ENCODE assay signal across 9 mouse cellular contexts in genomic region chr1:127676516-127677099, GRCm38 (mm10). TPM values are rescaled to one million over a fixed set of nuclear protein-coding genes. Genes with fewer than 3 reads are reported as not detected.
A peak's percentile ranks its signal among the peaks of the same experiment; 100 is the strongest.
DNase-seq lines count a peak whose midpoint lies in the region; ATAC-seq lines count a peak whose summit lies in the region.
"Had no signal": no experiment of that assay in that cellular context is flagged by ENCODE, and none has a peak within 500 bp of the region (broad histone marks: within the 10 kb centered on the region; RNA-seq: fewer than 3 reads in every experiment).

No protein-coding gene starts in this region.

- peaks cover 22% of the 10 kb centered on the region for H3K4me1 ChIP-seq in kidney, embryonic 15.5 days
- H3K4me1 ChIP-seq in intestine, embryonic 14.5 days (replicated peaks; ENCODE audit: control insufficient read depth, insufficient read depth, low read length): peaks cover 9% of the 10 kb centered on the region
- peaks cover 31% of the 10 kb centered on the region for H3K4me1 ChIP-seq in neural tube, embryonic 13.5 days (replicated peaks)

- 0 out of 2 replicates have a peak, but pooled peaks have one; percentile 30 for ATAC-seq in kidney, embryonic 15.5 days (replicated peaks; ENCODE audit: low FRiP score)
- ATAC-seq in intestine, embryonic 14.5 days (replicated peaks; ENCODE audit: low FRiP score, low TSS enrichment, low read depth): no peak
- 0 out of 2 replicates have a peak, but pooled peaks have one; percentile 15 for ATAC-seq in neural tube, embryonic 13.5 days (ENCODE audit: low read depth)

- H3K9me3 ChIP-seq in kidney, embryonic 15.5 days (replicated peaks): no peaks in the 10 kb centered on the region
- H3K9me3 ChIP-seq in intestine, embryonic 14.5 days (ENCODE audit: control insufficient read depth, low read length): no peaks in the 10 kb centered on the region
- H3K9me3 ChIP-seq in neural tube, embryonic 13.5 days: no peaks in the 10 kb centered on the region

- 4% methylated on average over 25 of the region's 25 CpGs for WGBS in kidney, embryonic 15.5 days
- WGBS in intestine, embryonic 14.5 days: 8% methylated on average over 25 of the region's 25 CpGs
- WGBS in neural tube, embryonic 13.5 days: 3% methylated on average over 25 of the region's 25 CpGs

- DNase-seq in kidney, adult 18-20 months: no peak
- DNase-seq in cerebellum, postnatal 25 days: peak; percentile 54 to 63
- peak; percentile 63 for DNase-seq in intestine, embryonic 14.5 days (ENCODE audit: low spot score)
- no peak for DNase-seq in testis, postnatal 10 days (ENCODE audit: low spot score)
- DNase-seq in left cerebral cortex, adult 8-10 months (ENCODE audit: low spot score in 2 of 2): no peak
- DNase-seq in heart, postnatal 36 days: no peak

- no peaks in the 10 kb centered on the region for H3K36me3 ChIP-seq in kidney, embryonic 15.5 days
- H3K36me3 ChIP-seq in intestine, embryonic 14.5 days (ENCODE audit: control insufficient read depth, insufficient read depth, low read length): no peaks in the 10 kb centered on the region
- no peaks in the 10 kb centered on the region for H3K36me3 ChIP-seq in neural tube, embryonic 13.5 days

- peaks cover 86% of the 10 kb centered on the region for H3K27me3 ChIP-seq in kidney, embryonic 15.5 days
- H3K27me3 ChIP-seq in intestine, embryonic 14.5 days (replicated peaks; ENCODE audit: control insufficient read depth, insufficient read depth, low read length): peaks cover 63% of the 10 kb centered on the region
- H3K27me3 ChIP-seq in neural tube, embryonic 13.5 days: peaks cover 87% of the 10 kb centered on the region

- intact Hi-C loops in heart, postnatal 36 days (cut with DNase I): no loop called here

- H3K4me2 ChIP-seq in kidney, embryonic 15.5 days: peak overlapping the region; percentile 99
- peak overlapping the region; percentile 98 for H3K4me2 ChIP-seq in intestine, embryonic 14.5 days (ENCODE audit: low read length)
- peak overlapping the region; percentile 69 for H3K4me2 ChIP-seq in neural tube, embryonic 13.5 days

- H3K27ac ChIP-seq in kidney, embryonic 15.5 days: no peak overlapping the region
- H3K27ac ChIP-seq in intestine, embryonic 14.5 days (ENCODE audit: low read depth): no peak overlapping the region
- H3K27ac ChIP-seq in neural tube, embryonic 13.5 days (replicated peaks): peak overlapping the region; percentile 84

- no peak overlapping the region for H3K9ac ChIP-seq in kidney, embryonic 15.5 days
- H3K9ac ChIP-seq in intestine, embryonic 14.5 days (ENCODE audit: low read length): no peak overlapping the region
- H3K9ac ChIP-seq in neural tube, embryonic 13.5 days: peak overlapping the region; percentile 84

- peak overlapping the region; percentile 55 for H3K4me3 ChIP-seq in kidney, embryonic 15.5 days (replicated peaks)
- H3K4me3 ChIP-seq in intestine, embryonic 14.5 days (ENCODE audit: low read depth, low read length): peak overlapping the region; percentile 40
- peak overlapping the region; percentile 64 for H3K4me3 ChIP-seq in neural tube, embryonic 13.5 days

RNA-seq across cellular contexts. Expression of gene Tmem163, which starts 2.7 kb away (rescaled TPM):
- polyA plus RNA-seq in kidney, embryonic 15.5 days (2015; fragmentation: Nextera tagmentation; extraction: Ambion mirVana): 0.61 and 0.73 TPM in 2 replicates
- 0.36 and 0.84 TPM in 2 replicates for polyA plus RNA-seq in intestine, embryonic 14.5 days (2014; fragmentation: Nextera tagmentation; extraction: Ambion mirVana)
- 60.0 and 66.2 TPM in 2 replicates for polyA plus RNA-seq in neural tube, embryonic 13.5 days (2015; fragmentation: Nextera tagmentation; extraction: Ambion mirVana)
- 10 to 100 TPM; 18.8 to 20.4 (median 19.4) TPM for total RNA-seq in left cerebral cortex, adult 8-10 months (2022)
- 1 to 10 TPM; 4.8 to 9.5 TPM for total RNA-seq in heart, postnatal 36 days (2021)

RNA-seq across cellular contexts. Expression of gene Acmsd, which starts 52.6 kb away (rescaled TPM):
- polyA plus RNA-seq in kidney, embryonic 15.5 days (2015; fragmentation: Nextera tagmentation; extraction: Ambion mirVana): 0.93 and 1.1 TPM in 2 replicates
- 0.16 TPM in 1 of 2 replicates, not detected in the other for polyA plus RNA-seq in intestine, embryonic 14.5 days (2014; fragmentation: Nextera tagmentation; extraction: Ambion mirVana)
- polyA plus RNA-seq in neural tube, embryonic 13.5 days (2015; fragmentation: Nextera tagmentation; extraction: Ambion mirVana): 0.18 TPM in 1 of 2 replicates, not detected in the other
- total RNA-seq in left cerebral cortex, adult 8-10 months (2022): not detected
- total RNA-seq in heart, postnatal 36 days (2021): under 1 TPM; 0.24 to 0.28 TPM
- total RNA-seq: layer of hippocampus, postnatal 10 days had no signal

Comparison
In these comparisons a context has a peak if more than half of its experiments do, and no peak if none do; other contexts are left out.
1. DNase-seq: peak in cerebellum, postnatal 25 days (2 of 2) and intestine, embryonic 14.5 days (single experiment); none in kidney, adult 18-20 months (single experiment), testis, postnatal 10 days (single experiment), left cerebral cortex, adult 8-10 months (0 of 2) and heart, postnatal 36 days (0 of 2).
2. RNA of gene Tmem163, which starts 2.7 kb away (polyA plus RNA-seq): 60.0 to 66.2 TPM in neural tube, embryonic 13.5 days; 0.36 to 0.84 TPM in intestine, embryonic 14.5 days and 0.61 to 0.73 TPM in kidney, embryonic 15.5 days; every median in the first group is over 10 times any median in the second.
3. Peak in every context shown above with its lines, with median percentiles within 50 percentile points of each other: H3K4me2 ChIP-seq and H3K4me3 ChIP-seq.